Mouse (Mus musculus): ENCODE measurements around the gene Phldb2.

The Phldb2 gene

GRCm38 (mm10) chr16:45945649-45946048 is 7.7 kb downstream of the Phldb2 start:
- no peak for DNase-seq

- peak; percentile 59 for DNase-seq
These were observed 8.2 kb downstream of the Phldb2 start for GRCm38 (mm10) chr16:45945174-45945631.

- no peak for DNase-seq
These were observed 11.1 kb downstream of the Phldb2 start for GRCm38 (mm10) chr16:45942169-45942891.

- no peak for DNase-seq
These were observed 12.7 kb downstream of the Phldb2 start for GRCm38 (mm10) chr16:45940701-45941100.

- no peak for DNase-seq
These were observed 14.0 kb downstream of the Phldb2 start for GRCm38 (mm10) chr16:45939436-45939835.

- DNase-seq, result no peak
These were observed 16.0 kb downstream of the Phldb2 start for GRCm38 (mm10) chr16:45937381-45937780.

- DNase-seq, result no peak
These were observed 16.9 kb downstream of the Phldb2 start for GRCm38 (mm10) chr16:45936521-45936920.

GRCm38 (mm10) chr16:45935956-45936483 is 17.4 kb downstream of the Phldb2 start:
- no peak for DNase-seq

GRCm38 (mm10) chr16:45934721-45935407 is 18.5 kb downstream of the Phldb2 start:
- DNase-seq, result no peak

- no peak for DNase-seq
These were observed 23.1 kb downstream of the Phldb2 start for GRCm38 (mm10) chr16:45930308-45930707.

- DNase-seq, result no peak
These were observed 25.3 kb downstream of the Phldb2 start for GRCm38 (mm10) chr16:45928090-45928489.

- no peak for DNase-seq
These were observed 25.8 kb downstream of the Phldb2 start for GRCm38 (mm10) chr16:45927601-45928000.

GRCm38 (mm10) chr16:45926875-45927274 is 26.5 kb downstream of the Phldb2 start:
- peak; percentile 62 for DNase-seq

GRCm38 (mm10) chr16:45923731-45924424 is 29.5 kb downstream of the Phldb2 start:
- DNase-seq, result no peak

- DNase-seq, result peak; percentile 37
These were observed 30.7 kb downstream of the Phldb2 start for GRCm38 (mm10) chr16:45922546-45923229.

GRCm38 (mm10) chr16:45919572-45919971 is 33.8 kb downstream of the Phldb2 start:
- DNase-seq, result no peak

- no peak for DNase-seq
These were observed 49.8 kb downstream of the Phldb2 start for GRCm38 (mm10) chr16:45903595-45903994.

- no peak for DNase-seq
These were observed 54.9 kb downstream of the Phldb2 start for GRCm38 (mm10) chr16:45898459-45898858.

GRCm38 (mm10) chr16:45896587-45896986 is 56.8 kb downstream of the Phldb2 start:
- no peak for DNase-seq

GRCm38 (mm10) chr16:45894998-45895397 is 58.4 kb downstream of the Phldb2 start:
- DNase-seq, result no peak

GRCm38 (mm10) chr16:45893796-45894195 is 59.6 kb downstream of the Phldb2 start:
- DNase-seq, result peak; percentile 84

GRCm38 (mm10) chr16:45892928-45893327 is 60.5 kb downstream of the Phldb2 start:
- DNase-seq, result peak; percentile 78
